Mouse (Mus musculus) right cerebral cortex, adult 2 months (tissue): ENCODE data around the gene Ifng.
"Not testable (repeated sequence)": the region's sequence is repeated elsewhere in the genome, so short reads cannot be mapped to it uniquely, and the experiment has no call there.

Source experiments
- DNase-seq, 2 experiments: peaks; one replicate each; pipeline ENCODE4 v3.0.0; 2021 to 2022; ENCODE audit warnings: low spot score in 2 of 2

Ifng gene

DNA sequence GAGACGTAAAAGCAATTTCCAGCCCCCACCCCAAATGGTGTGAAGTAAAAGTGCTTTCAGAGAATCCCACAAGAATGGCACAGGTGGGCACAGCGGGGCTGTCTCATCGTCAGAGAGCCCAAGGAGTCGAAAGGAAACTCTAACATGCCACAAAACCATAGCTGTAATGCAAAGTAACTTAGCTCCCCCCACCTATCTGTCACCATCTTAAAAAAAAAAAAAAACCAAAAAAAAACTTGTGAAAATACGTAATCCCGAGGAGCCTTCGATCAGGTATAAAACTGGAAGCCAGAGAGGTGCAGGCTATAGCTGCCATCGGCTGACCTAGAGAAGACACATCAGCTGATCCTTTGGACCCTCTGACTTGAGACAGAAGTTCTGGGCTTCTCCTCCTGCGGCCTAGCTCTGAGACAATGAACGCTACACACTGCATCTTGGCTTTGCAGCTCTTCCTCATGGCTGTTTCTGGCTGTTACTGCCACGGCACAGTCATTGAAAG lies at the start of gene Ifng:
Ifng (plus strand) TSS at position 305 of the 499 bp plus-strand sequence.
- DNase-seq, result no peak

- peak; percentile 5 to 22 for DNase-seq
Observed at GRCm38 (mm10) chr10:118399917-118400316, 40.9 kb upstream of the Ifng start.

- DNase-seq, result no peak
Observed at GRCm38 (mm10) chr10:118406463-118407221, 34.2 kb upstream of the Ifng start.

- no peak for DNase-seq
Observed at GRCm38 (mm10) chr10:118411377-118411776, 29.5 kb upstream of the Ifng start.

GRCm38 (mm10) chr10:118412774-118413173 lies 28.1 kb upstream of the Ifng start:
- DNase-seq, result no peak

GRCm38 (mm10) chr10:118419000-118419425 lies 21.8 kb upstream of the Ifng start:
- DNase-seq, result no peak

DNA sequence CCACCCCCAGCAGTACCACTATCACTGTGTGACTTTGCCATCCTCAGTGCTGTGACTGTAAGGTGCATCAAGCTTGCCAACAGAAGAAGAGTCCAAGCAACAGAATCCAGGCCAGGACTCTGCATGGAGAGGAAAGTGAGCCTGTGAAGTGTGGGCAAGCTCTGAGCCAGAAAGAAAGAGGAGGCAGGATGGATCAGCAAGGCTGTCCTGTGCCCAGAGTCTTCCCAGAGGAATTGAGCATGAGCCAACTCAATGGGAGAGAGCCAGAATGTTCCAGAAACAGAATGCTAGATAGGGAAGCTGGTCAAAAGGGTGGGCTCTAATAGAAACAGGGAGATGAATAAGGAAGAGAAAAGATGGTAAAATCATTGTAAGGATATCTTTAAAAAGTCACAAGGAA lies 19.9 kb upstream of the Ifng start:
- DNase-seq, result no peak

DNA sequence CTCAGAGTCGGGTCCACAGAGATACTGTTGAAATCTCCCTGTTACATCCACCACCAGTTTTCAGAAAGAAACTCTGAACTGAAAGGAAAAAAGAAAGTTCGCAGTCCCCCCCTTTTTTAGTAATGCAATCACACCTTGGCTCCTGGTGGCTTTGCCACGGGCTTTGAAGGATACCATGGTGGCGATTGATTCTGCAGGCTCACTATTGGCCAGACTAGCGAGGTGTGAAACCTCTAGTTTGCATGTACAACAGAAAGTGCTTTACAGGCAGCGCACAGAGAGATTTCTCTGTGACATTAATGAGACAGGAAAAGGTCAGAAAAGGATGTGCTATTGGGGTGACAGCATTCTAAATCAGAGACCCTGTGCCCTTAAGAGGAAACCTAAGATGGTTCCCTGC lies 5.3 kb upstream of the Ifng start:
- no peak for DNase-seq

DNA sequence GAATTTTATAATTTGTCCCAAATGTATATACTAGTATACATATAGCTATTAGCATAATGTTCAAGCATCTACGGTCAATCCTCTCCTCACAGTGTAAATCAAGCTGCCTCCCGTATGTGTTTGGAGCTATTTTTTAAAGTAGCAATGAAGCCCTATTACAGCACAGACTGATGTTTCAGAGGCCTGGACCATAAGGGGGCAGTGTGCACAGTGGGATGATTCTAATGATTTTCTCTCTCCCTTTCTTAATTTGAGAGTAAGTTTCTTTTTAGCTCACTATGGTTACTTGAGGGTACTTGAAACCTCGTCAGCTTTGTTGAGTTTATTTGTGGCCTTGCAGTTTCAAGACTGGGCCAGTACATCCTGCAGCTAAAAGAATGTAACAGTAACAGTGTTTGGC lies 1.1 kb downstream of the Ifng start:
- peak; percentile 17 to 29 for DNase-seq

DNA sequence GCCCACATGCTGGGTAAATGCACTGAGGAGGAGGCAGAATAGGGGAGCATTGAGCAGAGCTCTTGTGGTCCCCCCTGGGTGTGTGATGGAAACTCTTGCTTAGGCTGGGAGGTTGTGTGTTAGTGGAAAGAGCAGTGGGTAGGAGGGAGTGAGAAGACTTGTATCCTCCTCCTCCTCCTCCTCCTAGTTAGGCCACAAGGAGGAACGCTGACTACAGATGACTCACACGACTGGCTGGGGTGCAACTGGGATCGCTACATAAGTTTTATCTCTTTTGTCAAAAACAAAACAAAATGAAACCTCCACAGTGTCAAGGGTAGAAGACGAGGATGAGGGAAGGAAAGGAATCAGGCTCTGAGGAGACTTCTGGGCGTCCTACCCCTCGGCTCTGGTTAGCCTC lies 2.2 kb downstream of the Ifng start:
- DNase-seq, result peak in 1 of 2 experiments; percentile 7

DNA sequence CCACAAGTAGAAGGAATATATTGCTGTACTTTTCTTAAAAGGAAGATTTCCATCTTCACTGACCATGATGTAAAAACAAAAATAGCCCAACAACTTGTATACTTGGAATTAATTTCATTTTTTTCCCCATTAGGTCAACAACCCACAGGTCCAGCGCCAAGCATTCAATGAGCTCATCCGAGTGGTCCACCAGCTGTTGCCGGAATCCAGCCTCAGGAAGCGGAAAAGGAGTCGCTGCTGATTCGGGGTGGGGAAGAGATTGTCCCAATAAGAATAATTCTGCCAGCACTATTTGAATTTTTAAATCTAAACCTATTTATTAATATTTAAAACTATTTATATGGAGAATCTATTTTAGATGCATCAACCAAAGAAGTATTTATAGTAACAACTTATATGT lies 4.2 kb downstream of the Ifng start:
- no peak for DNase-seq

- DNase-seq, result no peak
Observed at GRCm38 (mm10) chr10:118445502-118445901, 4.7 kb downstream of the Ifng start.

DNA sequence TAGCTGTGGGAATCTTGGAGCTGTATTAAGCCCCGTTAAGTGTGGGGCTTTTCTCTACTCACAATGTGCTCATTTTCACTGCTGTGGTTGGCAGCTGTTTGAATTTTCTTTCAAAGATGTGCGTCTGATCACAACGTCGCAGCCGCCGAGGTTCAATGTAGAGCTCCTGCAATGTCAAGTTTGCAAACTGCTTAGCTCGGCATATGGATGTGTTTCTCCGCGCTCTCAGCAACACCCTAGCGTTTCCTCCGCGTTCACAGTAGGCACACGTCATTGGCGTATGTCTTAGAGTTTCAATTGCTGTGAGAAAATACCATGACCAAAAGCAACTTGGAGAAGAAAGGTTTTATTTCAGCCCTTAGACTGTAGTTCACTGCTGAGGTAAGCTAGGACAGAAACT lies 5.1 kb downstream of the Ifng start:
- DNase-seq, result peak; percentile 9 to 11

GRCm38 (mm10) chr10:118451747-118452146 lies 10.9 kb downstream of the Ifng start:
- DNase-seq, result no peak

DNA sequence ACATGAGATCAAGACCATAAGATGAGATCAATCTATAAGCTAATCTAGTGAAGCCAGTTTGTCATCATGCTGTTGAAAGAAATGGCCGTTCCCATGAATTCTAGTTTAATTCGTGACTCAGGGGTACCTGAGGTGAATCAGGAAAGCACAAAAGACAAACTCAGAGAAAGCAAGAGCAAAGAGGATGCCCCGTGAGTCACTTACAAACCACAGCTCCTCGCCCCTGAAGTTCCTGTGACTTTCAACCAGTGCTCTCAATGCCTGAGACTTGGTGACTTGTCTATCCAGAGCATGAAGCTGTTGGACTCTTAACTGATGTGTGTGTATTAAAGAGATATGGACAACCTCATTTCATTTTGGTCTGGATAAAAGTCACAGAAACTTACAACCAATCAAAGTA lies 17.9 kb downstream of the Ifng start:
- DNase-seq, result no peak

DNA sequence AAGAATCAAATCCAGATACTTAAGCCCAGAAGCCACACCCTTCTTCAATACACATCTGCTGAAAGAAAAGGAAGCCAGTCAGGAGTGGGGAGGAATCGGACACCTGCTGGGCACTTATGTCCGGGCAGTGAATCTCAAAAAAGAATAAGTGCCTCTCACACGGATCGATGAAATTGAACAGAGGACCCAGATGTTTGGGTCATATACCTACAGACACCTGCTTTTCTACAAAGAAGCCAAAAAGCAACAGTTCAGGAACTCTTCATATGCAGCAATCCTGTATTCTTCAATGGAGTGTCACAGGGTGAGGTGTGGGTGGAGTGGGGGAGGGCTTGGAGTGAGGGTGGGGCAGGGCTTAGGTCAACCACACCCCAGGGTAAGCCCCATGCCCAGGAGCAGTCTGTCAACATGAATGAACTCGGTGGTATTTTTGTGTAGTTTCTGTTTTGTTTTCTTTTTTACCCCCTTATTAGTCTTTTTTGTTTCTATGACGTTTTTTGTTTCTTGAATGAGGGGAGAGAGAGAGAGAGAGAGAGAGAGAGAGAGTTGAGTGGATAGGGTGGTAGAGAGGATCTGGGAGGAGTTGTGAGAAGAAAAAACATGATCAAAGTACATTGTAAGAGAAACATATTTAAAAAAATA lies 20.4 kb downstream of the Ifng start:
- no peak for DNase-seq

DNA sequence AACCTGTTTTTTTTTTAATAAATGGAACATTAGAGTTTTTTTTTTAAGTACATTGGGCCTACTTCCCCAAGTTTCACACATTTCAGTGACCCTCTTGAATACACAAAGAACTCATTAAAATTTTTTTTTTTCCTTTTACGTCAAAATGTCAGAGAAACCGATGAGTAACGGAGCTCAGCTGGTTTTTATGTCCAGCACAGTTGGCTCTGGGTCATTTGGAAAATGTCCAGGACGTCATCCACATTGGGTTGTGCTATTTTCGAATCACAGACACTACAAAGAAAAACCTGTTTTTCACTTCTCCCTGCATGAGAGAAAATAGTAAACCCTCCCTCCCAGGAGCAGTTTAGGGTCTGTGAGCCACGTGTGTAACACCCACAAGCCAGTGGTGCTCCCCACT lies 25.6 kb downstream of the Ifng start:
- DNase-seq, result no peak

DNA sequence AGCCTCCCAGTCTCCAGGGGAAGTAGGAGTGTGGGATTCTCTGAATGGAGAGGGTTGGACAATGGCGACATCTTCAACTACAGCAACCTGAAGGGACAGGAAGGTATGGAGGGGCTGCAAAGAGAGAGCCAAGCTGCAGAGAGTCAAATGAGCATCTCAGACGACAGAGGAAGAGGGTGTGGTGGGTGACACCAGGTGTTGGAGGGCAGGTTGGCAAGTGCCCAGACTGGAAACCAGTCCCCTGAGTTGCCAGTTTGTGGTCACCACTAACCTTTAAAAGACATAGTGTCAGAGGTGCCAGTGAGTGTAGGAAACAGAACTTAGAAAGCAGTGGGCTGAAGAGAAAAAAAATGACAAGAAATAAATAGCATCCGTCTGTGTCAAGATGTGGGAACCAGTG lies 28.2 kb downstream of the Ifng start:
- no peak for DNase-seq

DNA sequence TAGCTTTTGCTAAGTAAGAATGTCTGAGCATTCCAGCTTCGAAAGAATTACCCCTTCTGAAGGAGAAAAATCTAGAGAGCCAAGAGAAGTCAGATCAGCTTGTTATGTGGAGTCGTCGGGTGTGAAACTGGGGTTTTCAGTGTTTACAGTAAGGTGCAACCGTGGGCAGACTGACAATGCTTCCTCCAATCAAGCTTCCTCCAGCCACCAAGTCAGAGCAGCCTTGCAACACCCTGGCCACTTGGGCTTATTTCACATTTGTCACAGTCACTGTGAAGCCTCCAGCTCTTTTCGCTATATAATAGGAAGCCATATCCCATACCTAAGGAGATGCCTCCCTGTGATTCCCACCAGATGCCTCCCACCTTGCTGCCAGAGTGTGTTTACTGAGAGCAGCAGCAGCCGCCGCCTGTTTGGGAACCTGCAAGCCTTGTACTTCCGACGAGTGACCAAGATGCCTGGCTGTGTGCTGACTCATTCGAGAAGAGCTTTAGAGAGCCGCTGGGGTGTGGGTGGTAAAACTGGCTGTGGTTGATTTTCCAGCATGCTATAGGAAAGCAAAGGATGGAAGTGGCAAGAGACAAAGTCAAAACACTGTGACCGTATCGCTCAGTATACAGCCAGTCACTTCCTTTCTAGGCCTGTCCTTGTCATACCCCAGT lies 29.6 kb downstream of the Ifng start:
- DNase-seq, result peak; percentile 71 to 76

- DNase-seq, result not testable (repeated sequence)
Observed at GRCm38 (mm10) chr10:118472846-118473245, 32.0 kb downstream of the Ifng start.

DNA sequence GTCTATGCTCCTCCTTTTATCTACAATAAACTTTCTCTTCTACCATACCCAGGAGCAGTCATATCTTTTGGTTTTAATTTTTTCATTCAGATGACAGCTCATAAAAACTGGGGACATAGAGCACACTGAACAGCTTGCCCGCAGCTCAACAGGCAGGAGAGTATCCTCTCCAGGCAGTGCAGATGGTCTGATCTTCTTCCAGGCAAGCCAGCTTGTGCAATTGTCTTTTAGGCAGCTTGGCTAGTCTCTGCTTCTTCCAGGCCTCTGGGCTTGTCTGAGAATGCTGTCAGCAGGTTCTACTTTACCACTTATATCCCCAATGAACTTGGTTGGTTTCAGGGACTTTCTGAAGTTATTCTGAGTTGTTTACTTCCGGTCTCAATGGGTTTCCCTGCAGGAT lies 35.9 kb downstream of the Ifng start:
- peak; percentile 3 to 8 for DNase-seq

GRCm38 (mm10) chr10:118477297-118477696 lies 36.5 kb downstream of the Ifng start:
- no peak for DNase-seq

- peak; percentile 26 to 29 for DNase-seq
Observed at GRCm38 (mm10) chr10:118479244-118479643, 38.4 kb downstream of the Ifng start.
